Mouse (Mus musculus): ENCODE data around the gene Col23a1. TPM values are rescaled to one million over a fixed set of nuclear protein-coding genes. Genes with fewer than 3 reads are reported as not detected.

The Col23a1 gene
- polyA plus RNA-seq (2012; rRNA removed): 7.0 and 12.8 TPM in 2 replicates

GRCm38 (mm10) chr11:51289564-51290041, at the start of gene Col23a1:
Gene Col23a1, plus strand, starts transcription at chr11:51289920.

GRCm38 (mm10) chr11:51261680-51262219, 28.0 kb upstream of the Col23a1 start, which contains the start of gene Clk4:
Gene Clk4, plus strand, starts transcription at chr11:51261730.

GRCm38 (mm10) chr11:51262342-51263285, 27.1 kb upstream of the Col23a1 start, which contains the start of gene BC049762:
Gene BC049762, minus strand, starts transcription at chr11:51263046.

DNA sequence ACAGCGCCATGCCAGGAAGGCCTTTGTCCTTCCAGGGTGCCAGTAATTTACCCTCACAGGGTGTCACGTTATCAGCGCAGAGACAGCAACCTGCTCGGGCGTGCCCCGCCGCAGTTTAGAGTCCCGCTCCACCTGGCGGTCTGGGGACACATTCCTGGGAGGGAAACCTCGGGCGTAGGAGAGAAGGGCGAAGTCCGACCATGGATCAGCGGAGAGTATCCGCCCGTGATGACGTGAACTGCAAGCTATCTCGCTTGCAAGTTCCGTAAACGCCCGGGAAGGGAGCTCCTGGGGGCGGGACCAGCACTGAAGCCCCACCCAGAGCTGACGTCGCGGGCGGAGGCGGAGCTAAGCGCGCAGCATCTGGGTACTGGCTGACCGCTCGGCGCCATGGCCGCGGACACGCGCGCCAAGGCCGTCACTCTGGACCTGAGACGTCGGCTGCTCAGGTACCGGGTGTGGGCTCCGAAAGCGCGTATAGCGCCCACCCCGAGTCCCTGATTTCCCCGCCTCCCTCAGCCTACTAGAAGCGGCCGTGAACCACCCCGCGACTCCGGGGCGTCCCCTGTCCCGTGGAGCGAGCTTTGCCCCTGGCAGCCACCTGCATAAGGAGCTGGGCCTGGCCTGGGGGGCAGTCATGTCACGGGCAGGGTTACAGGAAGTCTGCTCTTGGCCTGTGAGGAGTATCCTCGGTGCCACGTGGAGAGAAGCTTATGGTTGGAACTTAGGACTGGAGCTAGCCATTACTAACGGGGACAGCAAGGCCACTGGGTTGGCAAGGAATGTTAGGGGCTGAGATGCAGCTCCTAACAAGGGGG, 294.9 kb downstream of the Col23a1 start, which contains the start of gene Phykpl:
Gene Phykpl, plus strand, starts transcription at position 327 of the 818 bp plus-strand sequence.

DNA sequence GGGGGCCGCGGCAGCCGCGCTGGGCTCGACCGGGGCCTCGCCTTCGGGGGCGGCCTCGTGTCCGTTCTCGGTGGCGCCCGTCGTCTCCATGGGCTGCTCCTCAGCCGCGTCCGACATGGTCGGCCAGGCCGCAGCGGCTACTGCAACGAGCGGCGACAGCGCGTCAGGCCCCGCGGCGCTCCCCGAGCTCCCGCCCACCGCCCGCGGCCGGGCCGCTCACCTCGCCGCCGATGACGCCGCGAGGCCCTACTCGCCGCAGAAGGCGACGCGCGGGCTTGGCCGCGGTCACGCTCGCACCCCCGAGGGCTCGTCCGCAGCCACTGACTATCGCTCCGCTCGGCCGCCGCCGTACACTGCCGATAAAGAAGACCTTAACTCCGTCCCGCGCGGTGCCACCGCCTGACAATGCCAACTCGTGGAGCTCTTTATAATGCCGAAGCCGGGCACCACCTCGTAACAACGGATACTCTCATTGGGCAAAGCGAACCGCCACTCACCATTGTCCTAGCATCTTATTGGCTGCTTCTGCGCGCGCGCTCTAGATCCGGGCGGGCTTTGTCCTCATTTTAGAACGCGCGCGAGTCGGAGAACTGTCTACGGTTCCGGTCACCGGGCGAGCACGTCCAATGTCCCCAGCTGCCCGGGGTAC, 316.9 kb downstream of the Col23a1 start, which contains the start of gene Hnrnpab:
Gene Hnrnpab, minus strand, starts transcription at position 401 of the 649 bp plus-strand sequence.

GRCm38 (mm10) chr11:51619409-51620060, 329.8 kb downstream of the Col23a1 start, which contains the start of gene Nhp2:
Gene Nhp2, plus strand, starts transcription at chr11:51619735.

Other genes starting within 250 kb of the Col23a1 start
- gene Olfr1375, start 241.8 kb upstream of the Col23a1 start, polyA plus RNA-seq (2012; rRNA removed): not detected in 2 replicates
- 11.5 and 12.7 TPM in 2 replicates for gene Zfp354a, start 230.7 kb upstream of the Col23a1 start, polyA plus RNA-seq (2012; rRNA removed)
- gene Gm12569, start 69.4 kb upstream of the Col23a1 start, polyA plus RNA-seq (2012; rRNA removed): not detected in 2 replicates
- 187 and 206 TPM in 2 replicates for gene Clk4, start 28.2 kb upstream of the Col23a1 start, polyA plus RNA-seq (2012; rRNA removed)
- gene BC049762, start 26.9 kb upstream of the Col23a1 start, polyA plus RNA-seq (2012; rRNA removed): 0.10 and 0.21 TPM in 2 replicates

All from central nervous system, embryonic 14 days (tissue).